Mouse (Mus musculus): ENCODE data around the gene Krt76. TPM values are rescaled to one million over a fixed set of nuclear protein-coding genes. Genes with fewer than 3 reads are reported as not detected.

Krt76 gene
- polyA plus RNA-seq, 1 experiment from 2014 or later: not detected

DNA sequence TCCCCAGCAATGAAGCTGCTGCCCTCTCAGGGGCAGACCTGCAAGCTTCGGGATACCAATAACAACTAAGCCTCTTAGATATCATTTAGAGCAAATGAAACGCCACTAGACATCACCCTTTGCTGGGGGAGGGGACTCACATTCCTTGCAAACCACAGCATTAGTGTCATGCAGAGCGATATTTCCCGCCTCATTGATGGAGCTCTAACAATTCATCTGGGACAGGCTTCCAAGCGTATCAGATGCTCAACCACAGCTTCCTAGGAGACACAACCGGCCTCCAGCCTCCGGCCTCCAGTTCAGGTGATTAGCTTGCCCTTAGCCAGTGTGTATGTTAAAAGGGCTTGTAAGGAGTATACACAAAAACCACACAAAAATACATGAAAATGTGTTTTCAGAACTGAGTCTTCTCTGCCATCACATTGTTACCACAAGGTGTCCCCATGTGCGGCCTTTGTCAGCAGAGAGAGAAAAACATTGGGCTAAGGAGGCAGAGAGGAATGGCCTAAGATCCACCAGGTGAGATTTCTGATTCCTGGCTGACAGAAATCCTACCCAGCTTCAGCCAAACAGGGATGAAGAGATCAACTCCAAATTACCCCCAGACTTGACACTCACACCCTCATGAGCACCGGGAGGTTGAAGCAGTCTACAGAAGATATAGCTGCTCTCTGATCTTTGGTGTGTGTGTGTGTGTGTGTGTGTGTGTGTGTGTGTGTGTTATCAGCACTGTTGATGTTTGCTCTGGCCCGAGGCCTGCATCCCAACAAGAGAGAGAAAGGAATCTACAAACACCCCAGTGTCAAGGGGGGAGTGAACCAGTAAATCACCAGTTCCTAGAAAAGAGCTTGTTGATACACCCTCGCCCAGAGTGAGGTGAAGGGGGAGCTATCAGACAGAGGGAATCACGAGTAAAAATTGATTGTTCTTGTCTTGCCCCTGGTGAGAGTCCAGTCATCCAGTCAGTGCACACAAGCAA, 9.7 kb upstream of the Krt76 start:
- H3K36me3 ChIP-seq: no peaks in the 10 kb centered on the region
- H3K9me3 ChIP-seq (replicated peaks): no peaks in the 10 kb centered on the region
- no peak overlapping the region for H3K4me3 ChIP-seq
- no peak for DNase-seq (ENCODE audit: low spot score)
- no peak overlapping the region for H3K27ac ChIP-seq (replicated peaks)
- H3K27me3 ChIP-seq (ENCODE audit: low read depth, poor library complexity, severe bottlenecking): no peaks in the 10 kb centered on the region
- WGBS: 67% methylated on average over 12 of the region's 12 CpGs
- H3K4me1 ChIP-seq: 0 out of 2 replicates have a peak, but pooled peaks cover 4% of the 10 kb centered on the region

DNA sequence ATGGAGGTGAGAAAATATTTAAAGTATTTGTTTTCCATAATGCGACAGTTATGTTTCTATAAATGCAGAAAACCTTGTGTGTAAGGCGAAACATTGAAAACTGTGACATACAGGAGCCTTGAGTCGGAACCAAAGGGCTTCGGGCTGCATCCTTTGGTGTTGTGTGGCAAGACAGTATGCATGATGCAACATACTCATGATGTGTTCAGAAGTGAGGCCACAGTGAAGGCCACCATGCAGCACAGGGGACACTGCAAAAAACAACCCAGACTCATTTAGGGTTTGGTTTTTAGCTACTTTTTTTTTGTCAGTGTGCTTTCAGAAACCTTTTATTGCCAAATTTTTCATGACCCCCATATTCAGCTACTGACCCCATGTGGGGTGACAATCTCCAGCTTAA, 2.5 kb upstream of the Krt76 start:
- Histone ChIP-seq H3K4me3 (no peak overlapping the region), H3K27ac (replicated peaks) (no peak overlapping the region), H3K9me3 (replicated peaks) (no peaks in the 10 kb centered on the region), H3K4me1 (no peaks in the 10 kb centered on the region), H3K36me3 (no peaks in the 10 kb centered on the region), H3K27me3 (ENCODE audit: low read depth, poor library complexity, severe bottlenecking) (no peaks in the 10 kb centered on the region)
- DNase-seq (ENCODE audit: low spot score): no peak
- 91% methylated on average over 4 of the region's 4 CpGs for WGBS

DNA sequence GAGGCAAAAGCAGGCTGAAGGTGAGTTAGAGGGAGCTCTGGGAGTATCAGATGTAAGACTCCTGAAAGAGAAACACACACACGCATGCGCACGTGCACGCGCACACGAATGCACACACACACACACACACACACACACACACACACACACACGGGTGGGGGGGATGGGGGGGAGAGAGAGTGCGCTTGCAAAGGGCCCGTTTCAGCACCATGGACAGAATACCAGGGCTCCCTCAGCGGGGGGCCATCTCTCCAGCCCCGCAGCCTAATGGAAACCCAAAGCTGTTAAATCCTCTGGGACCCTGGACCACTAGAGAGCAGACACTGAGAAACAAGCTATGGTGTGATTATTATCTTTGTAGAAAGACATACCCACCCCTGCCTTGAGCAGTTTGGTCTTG, 12.9 kb downstream of the Krt76 start:
- no peaks in the 10 kb centered on the region for H3K4me1 ChIP-seq
- DNase-seq (ENCODE audit: low spot score): peak; percentile 15
- H3K4me3 ChIP-seq: no peak overlapping the region
- 20% methylated on average over 10 of the region's 11 CpGs for WGBS
- H3K36me3 ChIP-seq: no peaks in the 10 kb centered on the region
- H3K9me3 ChIP-seq (replicated peaks): no peaks in the 10 kb centered on the region
- no peak overlapping the region for H3K27ac ChIP-seq (replicated peaks)
- no peaks in the 10 kb centered on the region for H3K27me3 ChIP-seq (ENCODE audit: low read depth, poor library complexity, severe bottlenecking)

DNA sequence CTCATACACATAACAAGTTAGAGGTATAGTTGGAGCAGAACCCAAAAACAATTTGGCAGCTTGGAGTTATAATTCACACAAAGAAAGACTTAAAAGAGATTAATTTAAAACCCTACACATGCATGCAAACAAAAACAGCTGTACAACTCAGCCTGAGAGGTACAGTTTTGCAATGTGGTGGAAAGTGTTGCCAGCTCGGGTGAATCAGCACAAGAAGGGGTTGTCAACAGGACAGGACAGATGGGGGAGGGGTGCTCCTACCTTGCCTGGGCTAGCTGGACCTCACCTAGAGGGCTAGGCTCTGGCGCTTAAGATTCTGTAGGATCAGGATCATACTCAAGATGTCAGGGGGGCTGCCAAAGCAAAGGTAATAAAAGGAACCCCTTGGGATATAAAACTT, 14.7 kb downstream of the Krt76 start:
- 58% methylated on average over 2 of the region's 2 CpGs for WGBS
- Histone ChIP-seq H3K4me3 (no peak overlapping the region), H3K27ac (replicated peaks) (no peak overlapping the region)

DNA sequence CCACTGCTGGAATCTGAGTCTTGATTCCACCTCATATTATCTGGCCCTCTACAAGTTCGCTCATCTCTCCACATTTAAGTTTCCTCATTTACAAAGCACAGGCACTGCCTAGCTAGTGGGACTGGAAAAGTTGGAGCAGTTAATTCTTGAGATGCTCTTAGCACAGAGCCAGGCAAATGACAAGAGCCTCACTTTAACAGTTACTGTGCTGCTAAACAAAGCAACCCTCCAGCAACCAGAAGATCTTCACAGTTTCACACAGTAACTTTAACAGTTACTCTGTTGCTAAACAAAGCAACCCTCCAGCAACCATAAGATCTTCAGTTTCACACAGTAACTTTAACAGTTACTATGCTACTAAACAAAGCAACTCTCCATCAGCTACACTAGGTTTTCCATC, 18.3 kb downstream of the Krt76 start:
- 84% methylated on average over 1 of the region's 1 CpGs for WGBS
- Histone ChIP-seq H3K9me3 (replicated peaks) (no peaks in the 10 kb centered on the region), H3K4me1 (peaks cover 3% of the 10 kb centered on the region), H3K27me3 (ENCODE audit: low read depth, poor library complexity, severe bottlenecking) (no peaks in the 10 kb centered on the region), H3K4me3 (no peak overlapping the region), H3K36me3 (no peaks in the 10 kb centered on the region), H3K27ac (replicated peaks) (no peak overlapping the region)
- DNase-seq (ENCODE audit: low spot score): no peak

More for the DNA sequence above, 14.7 kb downstream of the Krt76 start:
- DNase-seq (ENCODE audit: low spot score): no peak
- H3K9me3 ChIP-seq (replicated peaks): no peaks in the 10 kb centered on the region
- H3K36me3 ChIP-seq: no peaks in the 10 kb centered on the region
- no peaks in the 10 kb centered on the region for H3K4me1 ChIP-seq
- no peaks in the 10 kb centered on the region for H3K27me3 ChIP-seq (ENCODE audit: low read depth, poor library complexity, severe bottlenecking)

DNA sequence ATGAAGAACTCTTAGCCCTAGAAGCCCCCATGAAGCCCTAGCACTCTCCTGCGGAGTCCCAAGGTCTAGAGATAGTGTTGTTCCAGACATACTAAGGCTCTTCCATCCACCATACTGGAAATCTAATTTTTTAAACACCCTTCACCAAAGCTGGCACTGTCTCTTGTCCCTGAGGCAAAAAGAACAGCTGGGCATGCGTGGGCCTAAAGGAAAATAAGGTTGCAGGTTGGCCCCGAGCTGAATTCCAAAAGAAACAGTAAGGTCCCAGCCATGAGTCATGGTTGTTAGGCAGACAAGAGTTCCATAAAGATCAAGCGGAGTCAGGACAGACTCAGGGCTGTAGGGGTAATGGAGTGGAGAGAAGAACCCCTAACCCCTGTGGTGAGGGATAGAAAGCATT, 19.5 kb downstream of the Krt76 start:
- Histone ChIP-seq H3K36me3 (no peaks in the 10 kb centered on the region), H3K4me1 (peaks cover 6% of the 10 kb centered on the region), H3K27me3 (ENCODE audit: low read depth, poor library complexity, severe bottlenecking) (no peaks in the 10 kb centered on the region), H3K4me3 (no peak overlapping the region), H3K9me3 (replicated peaks) (no peaks in the 10 kb centered on the region), H3K27ac (replicated peaks) (no peak overlapping the region)
- DNase-seq (ENCODE audit: low spot score): no peak
- WGBS: 66% methylated on average over 4 of the region's 4 CpGs

DNA sequence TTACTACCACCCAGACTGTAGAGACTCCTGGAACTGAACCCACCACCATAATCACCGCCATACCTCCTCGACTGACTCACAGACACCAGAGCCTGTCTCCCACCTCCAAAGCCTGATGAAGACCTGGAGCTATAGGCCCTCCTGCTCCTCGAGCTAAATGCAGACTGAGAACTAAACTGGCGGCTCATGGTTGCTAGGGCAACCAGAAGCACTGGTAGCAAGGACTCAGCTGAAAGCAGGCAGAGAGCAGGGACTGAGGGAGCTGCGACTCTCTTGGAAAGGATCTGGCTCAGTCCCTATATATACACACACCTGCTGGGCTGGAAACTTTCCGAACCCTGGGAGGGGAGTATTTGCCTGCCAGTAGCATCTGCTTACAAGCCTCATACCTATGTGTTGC, 23.3 kb downstream of the Krt76 start, which contains the start of gene Krt77:
Gene Krt77 (minus strand): TSS at position 275 of the 400 bp plus-strand sequence.
- DNase-seq (ENCODE audit: low spot score): no peak
- WGBS: 36% methylated on average over 6 of the region's 6 CpGs

DNA sequence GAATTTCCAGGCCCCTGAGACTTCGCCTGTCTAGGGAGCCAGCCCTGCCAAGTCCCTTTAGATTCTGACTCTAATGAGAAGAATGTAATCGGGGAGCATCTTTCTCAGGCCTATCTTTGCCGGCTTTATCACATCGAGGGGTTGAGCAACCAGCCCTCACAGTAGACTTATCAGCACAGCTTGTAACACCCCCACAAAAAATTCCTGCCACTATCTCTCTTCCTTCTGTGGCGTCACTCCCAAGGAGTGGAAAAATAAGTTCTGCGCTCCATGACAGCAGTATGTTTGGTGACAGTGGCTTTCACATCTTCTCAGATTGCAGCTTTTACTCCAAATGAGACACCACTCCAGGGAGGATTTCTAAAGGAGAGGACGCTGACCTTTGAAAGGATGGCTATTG, 26.0 kb downstream of the Krt76 start:
- H3K27ac ChIP-seq (replicated peaks): no peak overlapping the region
- no peaks in the 10 kb centered on the region for H3K9me3 ChIP-seq (replicated peaks)
- H3K4me3 ChIP-seq: no peak overlapping the region
- H3K4me1 ChIP-seq: peaks cover 6% of the 10 kb centered on the region
- H3K36me3 ChIP-seq: no peaks in the 10 kb centered on the region
- no peaks in the 10 kb centered on the region for H3K27me3 ChIP-seq (ENCODE audit: low read depth, poor library complexity, severe bottlenecking)
- no peak for DNase-seq (ENCODE audit: low spot score)
- WGBS: 86% methylated on average over 7 of the region's 7 CpGs

More for the DNA sequence above, 23.3 kb downstream of the Krt76 start, which contains the start of gene Krt77:
- H3K27ac ChIP-seq (replicated peaks): no peak within 1 kb of the TSS
- no peaks in the 10 kb centered on the region for H3K9me3 ChIP-seq (replicated peaks)
- H3K36me3 ChIP-seq: no peaks in the 10 kb centered on the region
- H3K4me3 ChIP-seq: no peak within 1 kb of the TSS
- H3K27me3 ChIP-seq (ENCODE audit: low read depth, poor library complexity, severe bottlenecking): no peaks in the 10 kb centered on the region
- peaks cover 6% of the 10 kb centered on the region for H3K4me1 ChIP-seq

DNA sequence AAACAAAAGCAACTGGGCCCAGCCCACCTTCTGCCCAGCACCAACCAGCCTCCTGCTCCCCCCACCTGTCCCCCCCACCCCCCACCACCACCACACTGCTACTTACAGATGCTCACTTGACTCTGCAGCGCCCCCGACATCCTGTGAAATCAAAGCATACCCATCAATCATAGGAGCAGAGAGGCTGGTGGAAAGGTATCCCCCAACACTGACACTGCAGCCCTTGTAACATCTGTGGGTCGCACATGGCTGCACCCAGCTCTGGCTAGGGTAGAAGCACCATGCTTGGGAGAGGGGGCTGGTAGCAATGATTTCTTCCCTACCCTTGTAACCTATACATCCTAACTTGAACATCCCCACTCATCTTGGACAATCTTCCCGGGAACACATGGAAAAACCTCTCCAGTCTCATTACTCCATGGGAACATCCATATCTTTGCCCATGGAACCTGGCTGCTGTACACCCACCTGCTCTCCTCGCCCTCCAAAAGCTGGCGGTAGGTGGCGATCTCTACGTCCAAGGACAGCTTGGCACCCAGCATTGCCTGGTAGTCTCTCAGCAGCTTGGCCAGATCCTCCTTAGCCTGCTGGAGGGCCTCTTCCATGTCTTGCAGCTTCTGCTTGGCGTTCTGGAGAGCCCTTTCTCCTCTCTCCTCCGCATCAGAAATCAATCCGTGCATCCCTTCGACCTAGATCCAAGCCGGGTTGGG, 32.1 kb downstream of the Krt76 start:
- peaks cover 53% of the 10 kb centered on the region for H3K27me3 ChIP-seq (ENCODE audit: low read depth, poor library complexity, severe bottlenecking)
- 59% methylated on average over 13 of the region's 13 CpGs for WGBS
- no peaks in the 10 kb centered on the region for H3K36me3 ChIP-seq
- no peak overlapping the region for H3K27ac ChIP-seq (replicated peaks)
- no peaks in the 10 kb centered on the region for H3K9me3 ChIP-seq (replicated peaks)
- peak; percentile 13 for DNase-seq (ENCODE audit: low spot score)
- peaks cover 23% of the 10 kb centered on the region for H3K4me1 ChIP-seq
- H3K4me3 ChIP-seq: peak overlapping the region; percentile 67

DNA sequence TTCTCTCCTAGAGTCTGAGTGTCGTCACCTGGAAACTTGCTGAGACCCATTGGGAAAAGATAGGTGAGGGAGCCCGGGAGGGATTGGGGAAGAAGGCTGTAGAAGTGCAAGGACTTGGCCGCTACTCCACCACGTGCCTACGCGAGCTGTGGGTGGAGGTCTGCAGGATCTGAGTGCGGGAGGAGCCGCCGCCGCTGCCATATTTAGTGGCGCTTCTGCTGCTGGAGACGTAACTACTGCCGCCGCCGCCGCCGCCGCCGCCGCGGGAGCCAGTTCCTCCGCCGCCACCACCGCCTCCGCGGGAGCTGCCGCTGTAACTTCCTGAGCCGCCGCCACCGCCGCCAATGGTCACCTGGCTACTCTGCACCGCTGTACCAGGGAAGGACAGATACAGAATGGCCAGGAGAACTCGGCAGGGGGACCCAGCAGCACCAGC, 33.0 kb downstream of the Krt76 start:
- H3K27me3 ChIP-seq (ENCODE audit: low read depth, poor library complexity, severe bottlenecking): peaks cover 61% of the 10 kb centered on the region
- peak overlapping the region; percentile 80 for H3K27ac ChIP-seq (replicated peaks)
- peak overlapping the region; percentile 67 for H3K4me3 ChIP-seq
- WGBS: under 1% methylated on average over 33 of the region's 33 CpGs
- H3K36me3 ChIP-seq: no peaks in the 10 kb centered on the region
- H3K4me1 ChIP-seq: peaks cover 25% of the 10 kb centered on the region
- peak; percentile 71 for DNase-seq (ENCODE audit: low spot score)
- no peaks in the 10 kb centered on the region for H3K9me3 ChIP-seq (replicated peaks)

DNA sequence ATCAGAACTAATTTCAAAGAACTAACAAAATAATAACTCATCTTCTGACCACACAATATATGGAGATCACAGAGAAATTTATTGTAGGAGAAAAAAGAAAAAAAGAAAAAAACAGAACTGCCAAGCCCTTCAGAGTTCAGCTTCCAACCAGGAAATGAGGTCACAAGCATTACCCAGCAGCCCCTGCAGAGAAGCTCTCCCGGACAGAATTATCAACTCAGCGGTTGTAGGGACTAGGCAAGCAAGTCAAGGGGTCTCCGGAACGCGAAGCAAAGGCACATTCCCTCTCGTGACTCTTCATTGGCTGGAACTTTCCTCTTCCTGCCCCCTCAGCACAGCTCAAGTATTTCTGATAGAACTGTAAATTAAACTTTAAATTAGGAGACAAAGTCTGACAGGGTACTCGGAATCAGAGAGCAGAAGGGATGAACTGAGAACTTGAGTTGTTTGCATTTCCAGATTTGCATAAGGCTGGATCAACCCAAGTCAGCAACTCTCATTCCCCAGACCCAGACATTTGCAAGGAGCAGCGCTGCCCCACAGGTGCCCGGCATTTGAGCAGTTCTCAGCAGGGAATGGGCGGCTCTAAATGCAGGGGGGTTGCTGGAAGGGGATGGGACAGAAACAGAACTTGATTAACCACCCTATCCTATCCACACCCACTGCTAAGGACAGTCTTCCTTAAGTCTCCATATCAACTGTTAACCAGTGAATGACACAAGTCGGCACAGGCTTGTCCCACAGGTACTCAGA, 33.9 kb downstream of the Krt76 start:
- Histone ChIP-seq H3K9me3 (replicated peaks) (no peaks in the 10 kb centered on the region), H3K4me1 (peaks cover 34% of the 10 kb centered on the region), H3K4me3 (peak overlapping the region; percentile 67), H3K27me3 (ENCODE audit: low read depth, poor library complexity, severe bottlenecking) (peaks cover 70% of the 10 kb centered on the region), H3K36me3 (no peaks in the 10 kb centered on the region), H3K27ac (replicated peaks) (no peak overlapping the region)
- DNase-seq (ENCODE audit: low spot score): peak; percentile 28
- 6% methylated on average over 11 of the region's 11 CpGs for WGBS

DNA sequence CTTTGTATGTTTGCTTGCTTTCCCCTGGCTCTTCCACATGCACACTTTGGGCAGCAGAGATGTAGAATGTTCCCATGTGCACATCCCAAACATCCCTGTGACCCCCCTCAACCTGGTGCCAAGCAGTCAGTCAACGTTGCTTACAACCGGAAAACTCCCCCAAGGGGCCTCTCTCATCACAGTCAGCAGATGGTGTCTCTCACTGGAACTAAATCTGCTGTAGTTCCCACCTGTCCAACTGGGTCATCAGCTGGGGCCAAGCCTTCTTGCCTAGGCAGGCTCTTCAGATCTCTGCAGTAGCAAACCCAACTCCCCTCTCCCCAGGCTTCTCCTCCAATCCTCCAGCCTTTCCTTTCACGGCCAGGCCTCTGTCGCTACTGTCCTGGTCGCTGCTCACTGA, 36.0 kb downstream of the Krt76 start:
- WGBS: 67% methylated on average over 5 of the region's 5 CpGs
- Histone ChIP-seq H3K4me1 (peaks cover 45% of the 10 kb centered on the region), H3K4me3 (no peak overlapping the region), H3K27me3 (ENCODE audit: low read depth, poor library complexity, severe bottlenecking) (peaks cover 85% of the 10 kb centered on the region), H3K27ac (replicated peaks) (no peak overlapping the region), H3K36me3 (no peaks in the 10 kb centered on the region), H3K9me3 (replicated peaks) (no peaks in the 10 kb centered on the region)
- DNase-seq (ENCODE audit: low spot score): no peak
